Mouse (Mus musculus) intestine, embryonic 14.5 days (tissue): ENCODE results near the gene Ly6g6e. TPM values are rescaled to one million over a fixed set of nuclear protein-coding genes. Genes with fewer than 3 reads are reported as not detected.

Experiments used
- ATAC-seq: fragments of 200-750 bp; cut with Nextera tagmentation; replicated peaks from 2 replicates; pipeline ENCODE4 v1.8.0; 2017; ENCODE audit warnings: low read depth, moderate number of reproducible peaks, moderate TSS enrichment, moderate library complexity; ENCODE audit not compliant: low FRiP score, low TSS enrichment
- DNase-seq: peaks from one replicate; pipeline ENCODE4 v3.0.0-alpha.2; 2018; ENCODE audit warnings: low spot score
- H3K27ac ChIP-seq: fragments of 300-500 bp; sonication (generic); 2 replicates; pipeline ENCODE4 v1.5.1; 2014; ENCODE audit warnings: low read depth, mild to moderate bottlenecking, control low read depth
- H3K27me3 ChIP-seq: fragments of 300-500 bp; sonication (generic); replicated peaks from 2 replicates; pipeline ENCODE4 v1.6.1; 2014; ENCODE audit warnings: low read length, control low read depth; ENCODE audit not compliant: control insufficient read depth, insufficient read depth
- H3K36me3 ChIP-seq: fragments of 300-500 bp; sonication (generic); 2 replicates; pipeline ENCODE4 v1.6.1; 2014; ENCODE audit warnings: low read length, control low read depth; ENCODE audit not compliant: control insufficient read depth, insufficient read depth
- H3K4me1 ChIP-seq: fragments of 300-500 bp; sonication (generic); replicated peaks from 2 replicates; pipeline ENCODE4 v1.6.1; 2014; ENCODE audit warnings: low read length, control low read depth, mixed read lengths; ENCODE audit not compliant: control insufficient read depth, insufficient read depth
- H3K4me2 ChIP-seq: fragments of 300-500 bp; sonication (generic); 2 replicates; pipeline ENCODE4 v1.6.1; 2014; ENCODE audit warnings: low read length
- H3K4me3 ChIP-seq: fragments of 300-500 bp; sonication (generic); 2 replicates; pipeline ENCODE4 v1.5.1; 2014; ENCODE audit warnings: low read depth, low read length, control low read depth, mixed read lengths
- H3K9ac ChIP-seq: fragments of 300-500 bp; sonication (generic); 2 replicates; pipeline ENCODE4 v1.6.1; 2014; ENCODE audit warnings: mild to moderate bottlenecking, low read length
- H3K9me3 ChIP-seq: fragments of 300-500 bp; sonication (generic); 2 replicates; pipeline ENCODE4 v1.6.1; 2016; ENCODE audit warnings: low read length, control low read depth; ENCODE audit not compliant: control insufficient read depth
- WGBS: fragments of 180-500 bp; shearing (Covaris S2); extraction: QIAGEN DNeasy Blood & Tissue Kit; methylation state at CpG from one replicate; pipeline ENCODE4 v1.1.7; 2014; 5-methylcytosine and 5-hydroxymethylcytosine counted together
- polyA plus RNA-seq: library from polyadenylated mRNA; unstranded; fragments of >200 nt; fragmentation: Nextera tagmentation; extraction: Ambion mirVana; gene quantifications from 2 replicates; pipeline ENCODE4 v1.2.1, GENCODE M21; 2014

Gene Ly6g6e
- polyA plus RNA-seq, 1 experiment from 2014 or later, result 2.8 TPM

GRCm38 (mm10) chr17:35034896-35035295 is 41.8 kb upstream of the Ly6g6e start:
- no peak overlapping the region for H3K4me2 ChIP-seq
- H3K4me3 ChIP-seq, result no peak overlapping the region
- WGBS, result 62% methylated on average over 6 of the region's 6 CpGs
- no peaks in the 10 kb centered on the region for H3K4me1 ChIP-seq
- DNase-seq (no peak), ATAC-seq (no peak)
- H3K9me3 ChIP-seq, result no peaks in the 10 kb centered on the region
- no peak overlapping the region for H3K9ac ChIP-seq
- H3K36me3 ChIP-seq, result no peaks in the 10 kb centered on the region
- H3K27me3 ChIP-seq, result no peaks in the 10 kb centered on the region
- H3K27ac ChIP-seq, result no peak overlapping the region

GRCm38 (mm10) chr17:35039121-35039873 is 37.4 kb upstream of the Ly6g6e start:
- Histone ChIP-seq H3K27me3 (no peaks in the 10 kb centered on the region), H3K4me3 (no peak overlapping the region), H3K4me2 (no peak overlapping the region), H3K9ac (no peak overlapping the region), H3K27ac (no peak overlapping the region), H3K4me1 (no peaks in the 10 kb centered on the region), H3K36me3 (no peaks in the 10 kb centered on the region), H3K9me3 (no peaks in the 10 kb centered on the region)
- DNase-seq (no peak), ATAC-seq (no peak)
- WGBS, result 82% methylated on average over 11 of the region's 11 CpGs

- 83% methylated on average over 4 of the region's 4 CpGs for WGBS
- DNase-seq (no peak), ATAC-seq (no peak)
- H3K4me2 ChIP-seq, result no peak overlapping the region
- no peak overlapping the region for H3K27ac ChIP-seq
- no peaks in the 10 kb centered on the region for H3K27me3 ChIP-seq
- no peak overlapping the region for H3K4me3 ChIP-seq
- no peaks in the 10 kb centered on the region for H3K36me3 ChIP-seq
- H3K9me3 ChIP-seq, result no peaks in the 10 kb centered on the region
- peaks cover 30% of the 10 kb centered on the region for H3K4me1 ChIP-seq
- H3K9ac ChIP-seq, result no peak overlapping the region
Measured at GRCm38 (mm10) chr17:35043794-35044193, 32.9 kb upstream of the Ly6g6e start.

- H3K27ac ChIP-seq, result peak overlapping the region; percentile 89; the same call in 1 of the 2 replicates
- no peaks in the 10 kb centered on the region for H3K9me3 ChIP-seq
- no peaks in the 10 kb centered on the region for H3K27me3 ChIP-seq
- H3K4me2 ChIP-seq, result peak overlapping the region; percentile 98
- DNase-seq (no peak), ATAC-seq (no peak)
- peak overlapping the region; percentile 55 for H3K4me3 ChIP-seq
- H3K36me3 ChIP-seq, result no peaks in the 10 kb centered on the region
- peaks cover 40% of the 10 kb centered on the region for H3K4me1 ChIP-seq
- peak overlapping the region; percentile 90 for H3K9ac ChIP-seq
- 75% methylated on average over 7 of the region's 7 CpGs for WGBS
Measured at GRCm38 (mm10) chr17:35044904-35045806, 31.5 kb upstream of the Ly6g6e start.

GRCm38 (mm10) chr17:35045807-35046680 is 30.7 kb upstream of the Ly6g6e start:
- Histone ChIP-seq H3K27ac (peak overlapping the region; percentile 89), H3K27me3 (no peaks in the 10 kb centered on the region), H3K9ac (peak overlapping the region; percentile 90), H3K9me3 (no peaks in the 10 kb centered on the region), H3K4me1 (peaks cover 40% of the 10 kb centered on the region), H3K36me3 (no peaks in the 10 kb centered on the region), H3K4me3 (peak overlapping the region; percentile 55), H3K4me2 (peak overlapping the region; percentile 98)
- ATAC-seq, result peak; percentile 3; the same call in 1 of the 2 replicates
- DNase-seq, result peak; percentile 81
- WGBS, result 4% methylated on average over 48 of the region's 48 CpGs

GRCm38 (mm10) chr17:35046681-35047455 is 29.8 kb upstream of the Ly6g6e start, which contains the start of gene Msh5:
Msh5 (minus strand) TSS chr17:35046745.
- no peaks in the 10 kb centered on the region for H3K9me3 ChIP-seq
- 2% methylated on average over 33 of the region's 33 CpGs for WGBS
- peak; percentile 98 for DNase-seq
- peak within 1 kb of the TSS; percentile 96 for H3K27ac ChIP-seq
- peak within 1 kb of the TSS; percentile 90 for H3K9ac ChIP-seq
- H3K4me2 ChIP-seq, result peak within 1 kb of the TSS; percentile 98
- peak; percentile 90 for ATAC-seq
- H3K27me3 ChIP-seq, result no peaks in the 10 kb centered on the region
- peak within 1 kb of the TSS; percentile 55 for H3K4me3 ChIP-seq
- H3K4me1 ChIP-seq, result peaks cover 40% of the 10 kb centered on the region
- H3K36me3 ChIP-seq, result no peaks in the 10 kb centered on the region

- Histone ChIP-seq H3K4me3 (peak overlapping the region; percentile 55; the same call in 1 of the 2 replicates), H3K4me2 (peak overlapping the region; percentile 98), H3K4me1 (peaks cover 48% of the 10 kb centered on the region), H3K9ac (0 out of 2 replicates have a peak overlapping the region, but pooled peaks have one; percentile 4), H3K36me3 (peaks cover 6% of the 10 kb centered on the region), H3K27me3 (no peaks in the 10 kb centered on the region), H3K9me3 (no peaks in the 10 kb centered on the region), H3K27ac (peak overlapping the region; percentile 96)
- WGBS, result 50% methylated on average over 1 of the region's 1 CpGs
- ATAC-seq (no peak), DNase-seq (no peak)
Measured at GRCm38 (mm10) chr17:35047688-35048087, 29.0 kb upstream of the Ly6g6e start.
